ENCODE assay signal across 24 mouse cellular contexts in genomic region chr1:191359478-191359877, GRCm38 (mm10). TPM values are rescaled to one million over a fixed set of nuclear protein-coding genes. Genes with fewer than 3 reads are reported as not detected.
DNase-seq lines count a peak whose midpoint lies in the region; ATAC-seq and TF ChIP-seq lines count a peak whose summit lies in the region.
"Had no signal": no experiment of that assay in that cellular context is flagged by ENCODE, and none has a peak within 500 bp of the region (broad histone marks: within the 10 kb centered on the region; RNA-seq: fewer than 3 reads in every experiment).

No protein-coding gene starts in this region.

- TF ChIP-seq POLR2A in MEL (IDR thresholded peaks at IDR 0.05; ENCODE audit: control insufficient read depth in 1 of 2, insufficient read depth in 1 of 2, low read depth in 1 of 2, low read length in 2 of 2, poor library complexity in 1 of 2): no peak
- no peak for TF ChIP-seq POLR2A in kidney, adult 2 months (IDR thresholded peaks at IDR 0.05; ENCODE audit: low read depth, low read length)

- H3K27ac ChIP-seq in liver, embryonic 11.5 days (ENCODE audit: low read depth, low read length): 0 out of 2 replicates have a peak overlapping the region, but pooled peaks have one; percentile 5
- H3K27ac ChIP-seq in MEL (ENCODE audit: control insufficient read depth, low read depth, low read length): no peak overlapping the region
- no peak overlapping the region for H3K27ac ChIP-seq in kidney, adult 2 months (ENCODE audit: insufficient read depth, low read depth, low read length)

- H3K9ac ChIP-seq in liver, embryonic 11.5 days (ENCODE audit: low read depth, low read length): no peak overlapping the region
- H3K9ac ChIP-seq in MEL (ENCODE audit: control insufficient read depth, low read depth, low read length, poor library complexity, severe bottlenecking): no peak overlapping the region

- no peak for TF ChIP-seq CTCF in MEL (IDR thresholded peaks at IDR 0.05 in 2 of 3, conservative IDR thresholded peaks at IDR 0.05 in 1 of 3; ENCODE audit: control insufficient read depth in 1 of 3, insufficient read depth in 1 of 3, low read depth in 2 of 3, low read length in 3 of 3, poor library complexity in 1 of 3, severe bottlenecking in 1 of 3)
- no peak for TF ChIP-seq CTCF in kidney, adult 2 months (conservative IDR thresholded peaks at IDR 0.05; ENCODE audit: insufficient read depth, insufficient read length, low read depth, low read length)

- H3K4me2 ChIP-seq in liver, embryonic 11.5 days: no peak overlapping the region

- H3K4me3 ChIP-seq in liver, embryonic 11.5 days (ENCODE audit: low read depth, low read length): no peak overlapping the region
- H3K4me3 ChIP-seq in MEL (ENCODE audit: control insufficient read depth in 1 of 2, insufficient read depth in 1 of 2, low read depth in 2 of 2, low read length in 2 of 2): no peak overlapping the region
- H3K4me3 ChIP-seq in kidney, adult 2 months (ENCODE audit: insufficient read depth, low read depth, low read length): no peak overlapping the region

- H3K79me2 ChIP-seq in MEL (ENCODE audit: control insufficient read depth, insufficient read depth, low read length, poor library complexity): no peaks in the 10 kb centered on the region

- no peak for TF ChIP-seq EP300 in MEL (IDR thresholded peaks at IDR 0.05; ENCODE audit: low read depth in 1 of 2, low read length in 2 of 2)

- no peak for TF ChIP-seq RAD21 in MEL (IDR thresholded peaks at IDR 0.05; ENCODE audit: low read depth, low read length)

- H3K36me3 ChIP-seq in liver, embryonic 11.5 days (ENCODE audit: control insufficient read depth, insufficient read depth, low read length): peaks cover 18% of the 10 kb centered on the region
- H3K36me3 ChIP-seq in MEL (ENCODE audit: control insufficient read depth in 1 of 2, insufficient read depth in 2 of 2, low read length in 2 of 2): peaks cover 14 to 30% of the 10 kb centered on the region in 2 experiments
- H3K36me3 ChIP-seq in kidney, adult 2 months (ENCODE audit: control insufficient read depth, insufficient read depth, low read length): peaks cover 9% of the 10 kb centered on the region

- H3K9me3 ChIP-seq in liver, embryonic 11.5 days (ENCODE audit: control insufficient read depth, low read length): no peaks in the 10 kb centered on the region
- no peaks in the 10 kb centered on the region for H3K9me3 ChIP-seq in MEL (replicated peaks; ENCODE audit: insufficient read depth, low read length)
- H3K9me3 ChIP-seq: G1E had no signal

- WGBS in liver, embryonic 11.5 days: 80% methylated on average over 7 of the region's 7 CpGs
- 79% methylated on average over 7 of the region's 7 CpGs for WGBS in kidney, adult 2 months

- H3K27me3 ChIP-seq in liver, embryonic 11.5 days (replicated peaks; ENCODE audit: control insufficient read depth, insufficient read depth, low read length): no peaks in the 10 kb centered on the region
- no peaks in the 10 kb centered on the region for H3K27me3 ChIP-seq in MEL (ENCODE audit: control insufficient read depth in 1 of 2, insufficient read depth in 2 of 2, low read length in 2 of 2)
- H3K27me3 ChIP-seq in kidney, adult 2 months (replicated peaks; ENCODE audit: control insufficient read depth, insufficient read depth, low read length): no peaks in the 10 kb centered on the region
- H3K27me3 ChIP-seq: CH12.LX, Patski had no signal

- peak; percentile 19 for DNase-seq in heart, adult 11 months
- no peak for DNase-seq in heart, postnatal 4 days
- DNase-seq in liver, embryonic 11.5 days (ENCODE audit: low spot score): no peak
- DNase-seq in liver (no peak), MEL (ENCODE audit: low read depth, low spot score) (no peak)
- DNase-seq in Muller cell, postnatal 12 days (ENCODE audit: inconsistent ontology term): peak; percentile 30
- no peak for DNase-seq in thymus, postnatal 4 days
- DNase-seq in kidney, adult 2 months: no peak
- DNase-seq: adrenal gland, adult 2 months; adrenal gland, adult 8-10 months; adrenal gland, postnatal 10 days; adrenal gland, postnatal 14 days; adrenal gland, postnatal 25 days; adrenal gland, postnatal 36 days; B cell, adult 2 months; cerebellum, adult 11 months; cerebellum, adult 11-12 months; cerebellum, adult 18-20 months; cerebellum, adult 2 months had no signal

- H3K4me1 ChIP-seq in liver, embryonic 11.5 days (replicated peaks; ENCODE audit: control insufficient read depth, insufficient read depth, low read length): no peaks in the 10 kb centered on the region
- H3K4me1 ChIP-seq in MEL (ENCODE audit: control insufficient read depth in 1 of 2, insufficient read depth in 2 of 2, low read length in 2 of 2): peaks cover 4 to 8% of the 10 kb centered on the region in 2 experiments; a peak in 3 of 4 replicates
- no peaks in the 10 kb centered on the region for H3K4me1 ChIP-seq in kidney, adult 2 months (ENCODE audit: control insufficient read depth, insufficient read depth, low read length)

- ATAC-seq in liver, embryonic 11.5 days (replicated peaks; ENCODE audit: low FRiP score): no peak
- ATAC-seq: activated CD4-positive, CD25-positive, alpha-beta regulatory T cell, adult 4 months; CD4-positive, CD25-positive, alpha-beta regulatory T cell, adult 4 months; Patski had no signal

TF ChIP-seq in MEL, 35 proteins besides CTCF, POLR2A, EP300 and RAD21:
- TF ChIP-seq ZKSCAN1 (IDR thresholded peaks at IDR 0.05; ENCODE audit: low read depth, low read length) (no peak), GABPA (IDR thresholded peaks at IDR 0.05; ENCODE audit: low read depth, low read length) (no peak), MAX (IDR thresholded peaks at IDR 0.05; ENCODE audit: low read length) (no peak), BHLHE40 (IDR thresholded peaks at IDR 0.05; ENCODE audit: borderline replicate concordance, low read depth, low read length) (peak; percentile 92), HCFC1 (IDR thresholded peaks at IDR 0.05; ENCODE audit: low read depth, low read length) (no peak), RCOR1 (IDR thresholded peaks at IDR 0.05; ENCODE audit: low read depth, low read length) (no peak), MXI1 (IDR thresholded peaks at IDR 0.05; ENCODE audit: low read depth, low read length) (no peak)

RNA-seq across cellular contexts. Expression of gene Tmem206, which starts 33.8 kb away (rescaled TPM):
- 1 to 10 TPM; 5.6 to 6.6 TPM for total RNA-seq in heart, postnatal 4 days (2021)
- 15.4 and 18.8 TPM in 2 replicates for polyA plus RNA-seq in liver, embryonic 11.5 days (2014; fragmentation: Nextera tagmentation; extraction: Ambion mirVana)
- total RNA-seq in MEL (2012; rRNA removed): 12.4 and 14.3 TPM in 2 replicates
- 10 to 100 TPM in 1 of 2 experiments, not detected in 1; 16.2 TPM for polyA plus RNA-seq in MEL (2012; ENCODE audit: insufficient read depth in 1 of 2, insufficient read length in 2 of 2, low read depth in 1 of 2, low replicate concordance in 2 of 2, missing spikeins in 1 of 2)
- 22.1 and 22.2 TPM in 2 replicates for polyA plus RNA-seq in kidney, adult 2 months (2012; rRNA removed)

RNA-seq across cellular contexts. Expression of gene Nenf, which starts 41.5 kb away (rescaled TPM):
- total RNA-seq in heart, postnatal 4 days (2021): 100 to 1,000 TPM in 1 of 2 experiments, 10 to 100 TPM in 1; 97.3 to 103 TPM
- 53.6 and 56.4 TPM in 2 replicates for polyA plus RNA-seq in liver, embryonic 11.5 days (2014; fragmentation: Nextera tagmentation; extraction: Ambion mirVana)
- total RNA-seq in MEL (2012; rRNA removed): 43.3 and 53.2 TPM in 2 replicates
- 10 to 100 TPM in 1 of 2 experiments, not detected in 1; 49.4 TPM for polyA plus RNA-seq in MEL (2012; ENCODE audit: insufficient read depth in 1 of 2, insufficient read length in 2 of 2, low read depth in 1 of 2, low replicate concordance in 2 of 2, missing spikeins in 1 of 2)
- polyA plus RNA-seq in kidney, adult 2 months (2012; rRNA removed): 146 and 165 TPM in 2 replicates

RNA-seq across cellular contexts. Expression of gene Ppp2r5a, which starts 43.6 kb away (rescaled TPM):
- total RNA-seq in heart, postnatal 4 days (2021): 10 to 100 TPM; 90.7 to 95.0 TPM
- polyA plus RNA-seq in liver, embryonic 11.5 days (2014; fragmentation: Nextera tagmentation; extraction: Ambion mirVana): 32.4 and 39.9 TPM in 2 replicates
- total RNA-seq in MEL (2012; rRNA removed): 46.6 and 55.7 TPM in 2 replicates
- 10 to 100 TPM in 1 of 2 experiments, not detected in 1; 48.6 TPM for polyA plus RNA-seq in MEL (2012; ENCODE audit: insufficient read depth in 1 of 2, insufficient read length in 2 of 2, low read depth in 1 of 2, low replicate concordance in 2 of 2, missing spikeins in 1 of 2)
- 69.6 and 73.2 TPM in 2 replicates for polyA plus RNA-seq in kidney, adult 2 months (2012; rRNA removed)

Comparison
In these comparisons a context has a peak if more than half of its experiments do, and no peak if none do; other contexts are left out.
1. DNase-seq: peak in heart, adult 11 months (single experiment) and Muller cell, postnatal 12 days (single experiment); none in heart, postnatal 4 days (single experiment), liver, embryonic 11.5 days (single experiment), liver (single experiment), MEL (single experiment), thymus, postnatal 4 days (single experiment) and kidney, adult 2 months (single experiment).